Mouse (Mus musculus) stomach, postnatal 0 days (tissue): ENCODE measurements around the gene Depdc5. TPM values are rescaled to one million over a fixed set of nuclear protein-coding genes. Genes with fewer than 3 reads are reported as not detected.
"Not testable (repeated sequence)": the region's sequence is repeated elsewhere in the genome, so short reads cannot be mapped to it uniquely, and the experiment has no call there.

Source experiments
- ATAC-seq: fragments of 200-750 bp; cut with Nextera tagmentation; 2 replicates; pipeline ENCODE4 v1.8.0; 2017; ENCODE audit not compliant: low FRiP score, low TSS enrichment
- DNase-seq: peaks from one replicate; pipeline ENCODE4 v3.0.0-alpha.2; 2016; ENCODE audit warnings: low spot score
- H3K27ac ChIP-seq: fragments of 300-500 bp; sonication (generic); replicated peaks from 2 replicates; pipeline ENCODE4 v1.5.1; 2014; ENCODE audit warnings: mild to moderate bottlenecking, control low read depth
- H3K27me3 ChIP-seq: fragments of 300-500 bp; sonication (generic); 2 replicates; pipeline ENCODE4 v1.6.1; 2014; ENCODE audit warnings: low read length; ENCODE audit not compliant: control insufficient read depth, insufficient read depth
- H3K36me3 ChIP-seq: fragments of 300-500 bp; sonication (generic); 2 replicates; pipeline ENCODE4 v1.6.1; 2014; ENCODE audit warnings: low read length, mixed read lengths; ENCODE audit not compliant: control insufficient read depth, insufficient read depth
- H3K4me1 ChIP-seq: fragments of 300-500 bp; sonication (generic); replicated peaks from 2 replicates; pipeline ENCODE4 v1.6.1; 2014; ENCODE audit warnings: antibody characterized with exemption; ENCODE audit not compliant: control insufficient read depth, insufficient read depth
- H3K4me2 ChIP-seq: fragments of 300-500 bp; sonication (generic); replicated peaks from 2 replicates; pipeline ENCODE4 v1.6.1; 2014; ENCODE audit warnings: low read depth, mild to moderate bottlenecking, control low read depth, moderate library complexity
- H3K4me3 ChIP-seq: fragments of 300-500 bp; sonication (generic); 2 replicates; pipeline ENCODE4 v1.5.1; 2014; ENCODE audit warnings: low read depth, low read length, control low read depth
- H3K9ac ChIP-seq: fragments of 300-500 bp; sonication (generic); 2 replicates; pipeline ENCODE4 v1.6.1; 2014; ENCODE audit warnings: mild to moderate bottlenecking, low read length, control low read depth, mixed read lengths
- H3K9me3 ChIP-seq: fragments of 300-500 bp; sonication (generic); 2 replicates; pipeline ENCODE4 v1.6.1; 2016; ENCODE audit warnings: low read length; ENCODE audit not compliant: control insufficient read depth
- CTCF ChIP-seq: IDR thresholded peaks from 2 replicates; pipeline ENCODE4 v1.5.1; 2016; ENCODE audit warnings: antibody characterized with exemption, low read depth, mild to moderate bottlenecking, moderate library complexity
- EP300 ChIP-seq: optimal IDR thresholded peaks from 2 replicates; pipeline ENCODE3; 2016; ENCODE audit warnings: antibody characterized with exemption
- WGBS: fragments of 180-500 bp; shearing (Covaris S2); extraction: QIAGEN DNeasy Blood & Tissue Kit; methylation state at CpG from one replicate; pipeline ENCODE4 v1.1.7; 2014; 5-methylcytosine and 5-hydroxymethylcytosine counted together
- polyA plus RNA-seq: library from polyadenylated mRNA; unstranded; fragments of >200 nt; fragmentation: Nextera tagmentation; extraction: Ambion mirVana; gene quantifications from 2 replicates; pipeline ENCODE4 v1.2.1, GENCODE M21; 2015

The Depdc5 gene
- polyA plus RNA-seq, 1 experiment from 2014 or later = 4.1 TPM

GRCm38 (mm10) chr5:33039510-33039911 lies 176.0 kb downstream of the Depdc5 start:
- ATAC-seq (peak; percentile 65; the same call in 1 of the 2 replicates), DNase-seq (peak; percentile 76)
- Histone ChIP-seq H3K9me3 (no peaks in the 10 kb centered on the region), H3K36me3 (no peaks in the 10 kb centered on the region), H3K4me2 (peak overlapping the region; percentile 46), H3K27me3 (no peaks in the 10 kb centered on the region), H3K4me1 (no peaks in the 10 kb centered on the region), H3K9ac (no peak overlapping the region), H3K27ac (no peak overlapping the region), H3K4me3 (no peak overlapping the region; the same call in 1 of the 2 replicates)
- 3% methylated on average over 13 of the region's 13 CpGs for WGBS
- no peak for TF ChIP-seq EP300
- peak; percentile 84 for TF ChIP-seq CTCF

GRCm38 (mm10) chr5:33040735-33041134 lies 177.2 kb downstream of the Depdc5 start:
- not testable (repeated sequence) for H3K27me3 ChIP-seq, DNase-seq, H3K36me3 ChIP-seq, H3K9me3 ChIP-seq, H3K9ac ChIP-seq, H3K27ac ChIP-seq, H3K4me3 ChIP-seq, H3K4me2 ChIP-seq, ATAC-seq, H3K4me1 ChIP-seq
- WGBS = 74% methylated on average over 1 of the region's 1 CpGs

- no peaks in the 10 kb centered on the region for H3K4me1 ChIP-seq
- H3K4me3 ChIP-seq = no peak overlapping the region
- no peak for TF ChIP-seq CTCF
- WGBS = 32% methylated on average over 10 of the region's 10 CpGs
- H3K9me3 ChIP-seq = no peaks in the 10 kb centered on the region
- no peak overlapping the region for H3K27ac ChIP-seq
- H3K27me3 ChIP-seq = no peaks in the 10 kb centered on the region
- peak; percentile 21 for DNase-seq
- peak; percentile 59 for ATAC-seq
- no peaks in the 10 kb centered on the region for H3K36me3 ChIP-seq
- no peak overlapping the region for H3K9ac ChIP-seq
- H3K4me2 ChIP-seq = no peak overlapping the region
Measured at GRCm38 (mm10) chr5:33043397-33043796, 179.9 kb downstream of the Depdc5 start.

Other genes starting within 250 kb of the Depdc5 start
- gene Pisd, start 78.1 kb upstream of the Depdc5 start, polyA plus RNA-seq = 69.4 and 71.7 TPM in 2 replicates
- not detected in 2 replicates for gene Gm20671, start 36.6 kb upstream of the Depdc5 start, polyA plus RNA-seq
- gene Prr14l, start 9.4 kb upstream of the Depdc5 start, polyA plus RNA-seq = 5.6 and 8.8 TPM in 2 replicates
- gene Ywhah, start 155.1 kb downstream of the Depdc5 start, polyA plus RNA-seq = 214 and 219 TPM in 2 replicates
- gene Slc5a1, start 240.5 kb downstream of the Depdc5 start, polyA plus RNA-seq = 6.6 and 7.4 TPM in 2 replicates